Mouse (Mus musculus) mouse trophoblast stem cell (cell line): ENCODE data around the gene Acox3.

Experiments
- in situ Hi-C, 2 experiments: fragments of 300-500 bp; cut with MseI, MboI; formaldehyde crosslinking; loops; 2 replicates in 1 of 2; 3 replicates in 1 of 2; pipeline ENCODE4 v1.15.1; 2025

Gene Acox3

DNA sequence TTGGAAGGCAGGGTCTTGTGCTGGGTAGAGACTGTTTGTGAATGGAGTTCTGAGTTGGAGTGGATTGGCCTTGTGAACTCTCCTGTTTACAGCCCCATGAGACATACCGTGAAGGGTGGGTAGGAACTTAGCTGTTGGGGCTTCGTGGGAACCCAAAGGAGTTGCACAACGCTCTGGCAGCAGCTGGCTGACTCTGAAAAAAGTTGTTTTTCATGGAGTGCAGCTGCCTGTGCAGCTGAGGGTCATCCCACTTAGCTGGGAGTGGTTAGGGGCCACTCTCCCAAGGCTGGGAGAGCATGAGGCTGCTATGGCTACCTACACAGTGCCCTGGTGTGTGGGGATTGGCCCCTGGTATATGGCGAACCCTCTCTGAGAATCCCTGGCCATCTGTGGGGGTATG is 64.7 kb downstream of the Acox3 start:
- in situ Hi-C loops, result no loop called here

DNA sequence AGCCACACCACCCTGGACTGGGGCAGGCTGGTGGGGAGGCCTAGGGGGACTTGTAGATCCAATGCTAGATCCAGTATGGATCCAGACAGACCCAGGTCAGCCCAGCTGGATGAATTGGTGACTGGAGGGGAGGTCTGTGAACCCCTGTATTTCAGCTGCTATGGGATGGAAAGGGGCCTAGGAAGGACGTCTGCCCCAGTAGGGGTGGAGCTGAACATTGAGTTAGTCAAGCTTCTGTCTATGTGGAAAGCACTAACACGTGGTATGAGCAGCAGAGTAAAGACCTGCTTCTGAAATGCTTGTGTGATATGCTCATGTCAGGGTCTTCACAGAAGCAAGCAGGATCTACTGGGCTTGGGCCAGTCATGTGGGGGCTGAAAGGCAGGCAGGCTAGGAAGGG is 65.4 kb downstream of the Acox3 start:
- in situ Hi-C loops, result no loop called here

GRCm38 (mm10) chr5:35652319-35652718 is 69.5 kb downstream of the Acox3 start:
- in situ Hi-C loops, result no loop called here

DNA sequence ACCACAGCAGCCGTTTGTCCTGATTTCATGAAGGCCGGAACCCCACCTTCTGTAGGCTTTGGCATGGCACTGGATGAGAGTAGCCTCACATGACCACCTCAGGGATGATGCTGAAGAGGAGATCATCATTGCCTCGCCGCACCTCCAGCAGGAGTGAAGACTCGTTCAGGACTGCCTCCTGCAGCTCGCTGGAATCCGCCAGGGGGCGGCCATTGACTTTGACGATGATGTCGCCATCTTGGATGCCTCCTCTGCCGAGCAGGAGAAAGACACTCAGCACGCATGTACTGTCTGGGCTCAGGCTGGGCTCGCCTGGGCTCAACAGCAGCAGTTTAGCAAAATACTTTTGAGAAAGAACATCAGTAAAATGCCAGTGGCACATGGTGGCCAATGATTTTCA is 70.0 kb downstream of the Acox3 start:
- in situ Hi-C loops, result no loop called here

DNA sequence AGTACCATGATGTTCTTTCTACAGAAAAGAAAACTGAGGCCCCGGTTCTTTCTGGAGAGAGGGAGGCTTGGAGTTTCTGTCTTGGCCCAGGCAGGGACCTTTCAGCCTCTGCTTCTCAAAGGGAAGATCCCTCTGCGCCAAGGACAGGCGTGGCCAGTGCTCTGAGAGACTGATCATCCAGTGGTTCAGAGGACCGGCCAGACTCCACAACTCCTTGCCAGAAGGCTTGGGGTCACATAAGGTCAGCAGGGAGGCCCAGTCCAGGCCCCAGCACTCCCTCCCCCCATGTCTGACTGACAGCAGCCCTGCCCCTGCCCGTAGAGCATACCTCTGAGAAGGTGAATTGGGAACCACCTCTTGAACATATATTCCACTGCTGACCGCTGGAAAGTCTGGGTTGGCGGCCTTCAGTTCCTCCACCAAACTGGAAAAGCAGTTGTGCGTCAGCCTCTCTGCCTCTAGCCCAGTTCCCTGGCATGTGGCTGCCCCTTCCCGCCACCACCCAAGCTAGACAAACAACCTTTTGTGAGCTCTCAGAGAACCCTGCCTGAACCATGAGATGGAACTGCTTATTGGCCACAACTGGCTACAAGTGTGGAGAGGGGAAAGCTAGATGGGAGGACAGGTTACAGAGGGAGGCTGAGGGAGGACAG is 71.0 kb downstream of the Acox3 start:
- in situ Hi-C loops, result no loop called here

DNA sequence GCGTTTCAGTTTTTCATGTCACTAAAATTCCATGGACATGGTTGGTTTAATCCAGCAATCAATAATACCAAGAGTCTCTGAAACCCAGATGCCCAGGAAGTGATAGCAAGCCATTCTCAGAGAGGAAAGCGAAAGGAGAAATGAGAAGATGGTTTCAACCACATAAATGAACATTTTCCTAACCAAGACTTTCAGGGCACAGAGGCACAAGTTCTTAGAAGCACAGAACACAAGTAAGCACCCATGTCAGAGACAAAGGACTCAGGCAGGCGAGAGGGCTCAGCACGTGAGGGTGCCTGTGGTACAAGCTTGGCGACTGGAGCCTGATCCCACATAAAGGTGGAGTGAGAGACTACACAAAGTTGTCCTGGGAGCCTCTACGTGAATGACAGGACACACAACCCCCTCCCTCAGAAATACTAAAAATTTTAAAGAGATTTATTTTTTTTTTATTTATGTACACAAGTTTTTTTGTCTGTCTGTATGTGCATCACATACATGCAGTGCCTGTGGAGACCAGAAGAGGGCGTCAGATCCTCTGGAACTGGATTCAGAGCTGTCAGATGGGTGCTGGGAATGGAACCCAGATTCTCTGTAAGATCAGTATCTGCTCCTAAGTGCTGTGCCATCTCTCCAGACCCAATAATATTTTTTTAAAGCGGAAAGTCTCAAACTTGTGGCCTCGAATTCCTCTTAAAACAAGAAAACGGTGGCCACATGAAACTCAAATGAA is 73.1 kb downstream of the Acox3 start:
- in situ Hi-C loops, result no loop called here

- in situ Hi-C loops, result no loop called here
These were observed 76.7 kb downstream of the Acox3 start for GRCm38 (mm10) chr5:35659503-35659902.

DNA sequence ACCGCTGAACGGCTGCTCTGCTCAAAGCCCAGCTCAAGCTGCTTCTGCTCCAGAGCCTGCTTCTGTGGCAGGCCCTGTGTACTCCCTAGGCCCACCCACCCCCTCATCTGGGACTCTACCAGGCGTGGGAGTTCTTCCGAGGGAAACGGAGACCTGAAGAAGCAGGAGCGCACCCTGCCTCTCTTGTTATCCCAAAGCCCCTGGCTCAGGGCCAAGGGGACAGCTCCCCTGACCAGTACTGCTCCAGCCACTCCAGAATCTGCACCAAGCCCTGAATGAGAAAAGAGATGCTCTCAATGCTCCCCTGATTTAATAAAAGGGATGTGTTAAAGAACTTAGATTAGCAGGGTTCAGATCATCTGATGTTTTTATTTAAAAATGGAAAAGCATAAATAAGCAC is 78.4 kb downstream of the Acox3 start:
- in situ Hi-C loops, result no loop called here

GRCm38 (mm10) chr5:35662021-35662545 is 79.2 kb downstream of the Acox3 start:
- in situ Hi-C loops, result no loop called here
